Mouse (Mus musculus) left cerebral cortex, adult 9 months (tissue): ENCODE measurements around the gene Serpina12.

ENCODE experiments used
- DNase-seq, 2 experiments: peaks; one replicate each; pipeline ENCODE4 v3.0.0; 2022; ENCODE audit warnings: low spot score in 2 of 2

Gene Serpina12

GRCm38 (mm10) chr12:104044343-104044742 is at the start of gene Serpina12:
Serpina12 (minus strand) TSS chr12:104044443.
- DNase-seq = no peak

- DNase-seq = no peak
Observed at GRCm38 (mm10) chr12:104091303-104091702, 47.1 kb upstream of the Serpina12 start.

- DNase-seq = no peak
Observed at GRCm38 (mm10) chr12:104090119-104090518, 45.9 kb upstream of the Serpina12 start.

- DNase-seq = no peak
Observed at GRCm38 (mm10) chr12:104072286-104072685, 28.0 kb upstream of the Serpina12 start.

- no peak for DNase-seq
Observed at GRCm38 (mm10) chr12:104071708-104072107, 27.5 kb upstream of the Serpina12 start.

GRCm38 (mm10) chr12:104069620-104070019 is 25.4 kb upstream of the Serpina12 start:
- peak in 1 of 2 experiments; percentile 86 for DNase-seq

GRCm38 (mm10) chr12:104067549-104067948 is 23.3 kb upstream of the Serpina12 start:
- peak; percentile 42 to 80 for DNase-seq

- peak in 1 of 2 experiments; percentile 64 for DNase-seq
Observed at GRCm38 (mm10) chr12:104066241-104066640, 22.0 kb upstream of the Serpina12 start.

- no peak for DNase-seq
Observed at GRCm38 (mm10) chr12:104064996-104065395, 20.8 kb upstream of the Serpina12 start.

GRCm38 (mm10) chr12:104064532-104064931 is 20.3 kb upstream of the Serpina12 start:
- no peak for DNase-seq

- DNase-seq = no peak
Observed at GRCm38 (mm10) chr12:104061862-104062261, 17.6 kb upstream of the Serpina12 start.

GRCm38 (mm10) chr12:104060126-104060525 is 15.9 kb upstream of the Serpina12 start:
- no peak for DNase-seq

GRCm38 (mm10) chr12:104057531-104057930 is 13.3 kb upstream of the Serpina12 start:
- DNase-seq = no peak

GRCm38 (mm10) chr12:104057050-104057449 is 12.8 kb upstream of the Serpina12 start:
- peak; percentile 67 to 70 for DNase-seq

GRCm38 (mm10) chr12:104055755-104056154 is 11.5 kb upstream of the Serpina12 start:
- no peak for DNase-seq

- no peak for DNase-seq
Observed at GRCm38 (mm10) chr12:104053995-104054394, 9.8 kb upstream of the Serpina12 start.

GRCm38 (mm10) chr12:104045713-104046112 is 1.5 kb upstream of the Serpina12 start:
- no peak for DNase-seq

- no peak for DNase-seq
Observed at GRCm38 (mm10) chr12:104042753-104043152, 1.5 kb downstream of the Serpina12 start.

GRCm38 (mm10) chr12:104041401-104041800 is 2.8 kb downstream of the Serpina12 start:
- peak in 1 of 2 experiments; percentile 40 for DNase-seq

GRCm38 (mm10) chr12:104038181-104038580 is 6.1 kb downstream of the Serpina12 start:
- DNase-seq = no peak

- no peak for DNase-seq
Observed at GRCm38 (mm10) chr12:104033752-104034151, 10.5 kb downstream of the Serpina12 start.

- peak in 1 of 2 experiments; percentile 5 for DNase-seq
Observed at GRCm38 (mm10) chr12:104029986-104030385, 14.3 kb downstream of the Serpina12 start.

- DNase-seq = no peak
Observed at GRCm38 (mm10) chr12:104015280-104015679, 29.0 kb downstream of the Serpina12 start.

GRCm38 (mm10) chr12:104013620-104014019 is 30.6 kb downstream of the Serpina12 start, which contains the start of gene Serpina9:
Serpina9 (minus strand) TSS chr12:104013755.
- DNase-seq = peak in 1 of 2 experiments; percentile 35
